Mouse (Mus musculus) urinary bladder, postnatal 14 days (tissue): ENCODE results near the gene Smug1.

Experiments
- DNase-seq: peaks from one replicate; pipeline ENCODE4 v3.0.0; 2021; ENCODE audit warnings: low spot score

Smug1 gene

GRCm38 (mm10) chr15:103177611-103178041 lies 10.7 kb upstream of the Smug1 start:
- DNase-seq, result no peak

- DNase-seq, result peak; percentile 94
Measured at GRCm38 (mm10) chr15:103176874-103177421, 10.1 kb upstream of the Smug1 start.

GRCm38 (mm10) chr15:103173251-103173650 lies 6.4 kb upstream of the Smug1 start:
- no peak for DNase-seq

GRCm38 (mm10) chr15:103172537-103172936 lies 5.6 kb upstream of the Smug1 start:
- DNase-seq, result peak; percentile 71

DNA sequence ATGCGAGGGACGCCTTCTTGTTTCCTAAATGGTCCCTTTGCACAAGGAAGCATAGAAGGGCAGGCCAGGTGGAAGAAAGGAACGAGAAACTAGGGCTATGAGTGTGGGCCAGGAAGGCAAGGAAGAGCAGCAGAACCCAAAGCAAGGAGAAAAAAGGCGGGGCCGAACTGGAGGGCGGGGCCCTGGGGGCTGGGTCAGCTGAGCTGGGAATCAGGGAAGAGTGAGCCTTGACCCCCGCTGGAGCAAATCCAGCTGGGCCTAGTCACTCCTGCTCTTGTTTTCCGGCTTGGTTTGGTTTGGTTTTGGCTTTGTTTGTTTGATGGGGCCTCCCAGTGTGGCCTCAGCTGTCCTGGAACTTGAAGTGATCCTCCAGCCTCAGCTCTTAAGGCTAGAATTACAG lies 4.4 kb upstream of the Smug1 start:
- DNase-seq, result no peak

- DNase-seq, result no peak
Measured at GRCm38 (mm10) chr15:103170316-103170679, 3.4 kb upstream of the Smug1 start.

- DNase-seq, result no peak
Measured at GRCm38 (mm10) chr15:103169612-103170315, 2.9 kb upstream of the Smug1 start.

DNA sequence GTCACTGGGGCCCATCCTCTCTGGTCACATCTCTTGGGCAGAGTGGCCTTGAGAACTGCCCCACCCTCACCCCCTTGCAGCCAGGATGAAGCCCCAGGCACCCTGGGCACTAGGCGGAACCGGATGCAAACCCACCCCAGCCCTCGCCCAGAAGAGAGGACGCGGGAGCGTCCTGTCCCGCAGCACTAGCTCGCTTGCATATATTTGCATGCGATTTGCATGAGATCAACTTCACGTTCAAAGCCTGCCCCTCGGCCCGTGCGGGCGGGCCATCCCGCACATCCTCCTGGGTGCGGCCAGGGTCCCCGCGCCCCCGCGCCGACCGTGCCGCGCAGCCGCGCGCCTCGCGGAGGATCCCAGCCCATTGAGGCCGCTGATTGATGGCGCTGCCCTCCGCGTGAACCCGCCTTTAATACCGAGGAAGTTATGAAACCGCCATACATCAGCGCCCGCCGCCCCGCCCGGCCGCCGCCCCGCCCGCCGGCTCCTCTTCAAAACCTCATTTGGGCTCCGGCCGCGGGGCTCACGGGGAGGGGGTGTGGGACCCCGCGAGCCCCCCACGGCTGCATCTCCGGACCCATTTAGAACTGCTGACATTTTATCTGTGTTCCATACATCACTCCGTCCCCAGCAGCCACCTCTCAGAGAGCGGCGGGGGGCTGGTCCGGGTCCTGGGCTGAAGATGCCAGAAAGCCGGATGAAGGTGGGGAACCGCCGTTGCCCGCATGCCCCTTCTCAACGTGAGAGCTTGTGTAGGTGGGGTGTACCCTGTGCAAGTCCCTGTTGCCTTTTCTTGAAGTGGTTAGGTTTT lies 2.1 kb upstream of the Smug1 start:
- peak; percentile 46 for DNase-seq

- no peak for DNase-seq
Measured at GRCm38 (mm10) chr15:103167786-103168185, 894 bp upstream of the Smug1 start.

DNA sequence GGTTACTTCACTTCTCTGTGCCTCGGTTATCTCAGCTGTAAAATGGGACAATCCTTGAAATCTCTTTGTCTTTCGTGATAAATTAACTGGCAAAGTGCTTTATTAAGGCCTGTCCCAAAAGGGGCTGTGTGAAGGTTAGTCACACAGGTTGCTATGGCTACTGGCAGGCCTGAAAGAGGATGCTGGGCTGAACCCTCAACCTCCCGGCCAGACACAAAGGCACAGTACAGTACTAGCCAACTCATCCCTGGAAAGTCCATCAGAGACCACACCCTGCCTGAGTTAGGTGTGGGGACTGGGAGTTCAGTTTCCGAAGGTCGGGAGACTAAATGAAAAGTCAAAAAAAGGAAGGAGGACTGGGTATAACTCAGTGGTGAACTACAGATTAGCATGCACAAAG lies 968 bp downstream of the Smug1 start:
- DNase-seq, result no peak

- peak; percentile 89 for DNase-seq
Measured at GRCm38 (mm10) chr15:103165379-103165778, 1.5 kb downstream of the Smug1 start.

GRCm38 (mm10) chr15:103163182-103163919 lies 3.5 kb downstream of the Smug1 start:
- DNase-seq, result peak; percentile 90

- no peak for DNase-seq
Measured at GRCm38 (mm10) chr15:103157585-103157984, 9.3 kb downstream of the Smug1 start.

GRCm38 (mm10) chr15:103156890-103157289 lies 10.0 kb downstream of the Smug1 start:
- DNase-seq, result no peak

DNA sequence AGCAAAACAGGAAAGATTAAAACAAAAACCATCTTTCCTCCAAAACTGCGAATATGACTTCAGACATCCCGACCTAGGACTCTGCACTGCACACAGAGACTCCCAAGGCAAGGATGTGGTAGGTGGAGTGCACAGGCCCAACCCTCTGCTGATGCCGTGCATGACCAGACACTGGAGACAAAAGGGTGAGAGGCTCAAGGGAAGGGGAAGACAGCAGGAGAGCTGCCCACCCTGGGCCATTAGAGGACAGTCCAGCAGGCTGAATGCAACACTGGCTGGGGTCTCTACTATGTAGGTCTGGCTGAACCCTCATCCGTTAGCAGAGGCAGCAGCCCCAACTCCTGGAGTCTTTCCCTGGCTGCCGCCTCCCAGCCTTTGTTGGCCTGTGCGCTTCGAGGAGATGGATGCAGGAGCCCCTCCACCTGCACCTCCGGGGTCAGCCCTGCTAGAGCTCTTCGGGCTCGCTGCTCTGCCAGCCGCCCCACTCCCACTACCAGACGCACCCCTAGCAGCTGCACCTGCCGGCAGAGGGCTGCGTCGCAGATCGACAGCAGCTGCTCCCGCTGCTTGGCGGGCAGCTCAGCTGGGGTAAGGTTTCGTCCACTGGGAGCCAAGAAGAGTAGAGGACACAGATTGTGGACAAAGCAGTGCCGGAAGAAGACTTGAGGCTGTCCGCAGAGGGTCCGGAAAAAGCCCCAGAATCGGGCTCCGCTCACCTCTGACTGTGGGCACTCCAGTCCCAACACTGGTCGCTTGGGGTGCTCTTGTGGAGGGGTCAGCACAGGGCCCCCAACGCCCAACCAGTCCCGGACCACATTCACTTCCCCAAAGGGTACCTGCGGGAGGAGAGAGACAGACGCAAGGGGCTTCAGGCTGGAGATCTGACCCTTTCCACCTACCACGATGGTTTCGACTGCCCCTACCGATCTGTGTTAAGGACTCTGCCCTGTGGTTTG lies 11.2 kb downstream of the Smug1 start:
- DNase-seq, result no peak

DNA sequence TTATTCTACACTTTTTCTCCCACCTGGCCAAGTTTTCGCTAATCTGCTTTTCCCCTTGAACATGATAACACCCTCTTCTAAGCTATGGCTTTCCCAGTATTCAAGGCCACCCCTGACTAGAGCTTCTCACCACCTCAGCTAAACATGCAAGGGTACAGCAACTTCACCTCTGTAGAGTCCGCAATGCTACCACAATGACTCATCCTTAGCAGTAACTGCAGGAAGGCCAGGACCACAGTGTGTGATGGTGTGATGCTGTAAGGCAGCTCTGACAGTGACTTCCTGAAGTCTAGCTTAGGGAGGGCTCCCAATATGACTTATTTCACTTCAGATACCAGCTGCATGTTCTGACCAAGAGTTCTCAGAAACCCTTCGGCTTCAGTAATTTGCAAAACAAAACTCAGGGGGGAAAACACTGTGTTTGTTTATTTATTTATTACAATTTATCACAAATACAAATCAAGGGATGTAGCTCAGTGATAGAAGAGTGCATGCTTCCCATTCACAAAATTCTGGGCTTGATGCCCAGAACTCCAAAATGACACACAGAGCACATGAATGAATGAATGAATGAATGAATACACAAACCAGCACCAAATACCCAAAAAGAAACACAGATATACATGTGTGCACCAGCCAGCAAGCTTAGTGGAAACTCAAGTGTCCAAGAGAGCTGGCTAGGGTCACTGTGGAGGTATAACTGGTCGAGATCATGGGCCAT lies 13.8 kb downstream of the Smug1 start:
- DNase-seq, result no peak

GRCm38 (mm10) chr15:103152371-103152770 lies 14.5 kb downstream of the Smug1 start:
- no peak for DNase-seq

- no peak for DNase-seq
Measured at GRCm38 (mm10) chr15:103147779-103148178, 19.1 kb downstream of the Smug1 start.

DNA sequence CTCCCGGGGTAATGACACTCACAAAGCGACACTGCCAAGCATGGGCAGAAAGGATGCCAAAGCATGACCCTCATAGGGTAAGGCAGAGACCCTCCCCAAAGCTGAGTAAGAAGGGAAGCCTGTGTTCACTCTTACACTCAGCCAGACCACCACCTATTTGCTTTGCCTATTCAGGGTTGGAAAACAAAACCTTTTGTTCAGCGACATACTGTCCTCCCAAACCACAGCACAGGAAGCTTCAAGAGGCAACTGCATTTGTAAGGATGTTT lies 19.5 kb downstream of the Smug1 start:
- DNase-seq, result no peak

GRCm38 (mm10) chr15:103146627-103147421 lies 20.1 kb downstream of the Smug1 start:
- DNase-seq, result peak; percentile 29
